Mouse (Mus musculus): ENCODE measurements around the gene Atrnl1. TPM values are rescaled to one million over a fixed set of nuclear protein-coding genes. Genes with fewer than 3 reads are reported as not detected.

Gene Atrnl1
- polyA plus RNA-seq, 1 experiment from 2014 or later = 8.1 TPM

DNA sequence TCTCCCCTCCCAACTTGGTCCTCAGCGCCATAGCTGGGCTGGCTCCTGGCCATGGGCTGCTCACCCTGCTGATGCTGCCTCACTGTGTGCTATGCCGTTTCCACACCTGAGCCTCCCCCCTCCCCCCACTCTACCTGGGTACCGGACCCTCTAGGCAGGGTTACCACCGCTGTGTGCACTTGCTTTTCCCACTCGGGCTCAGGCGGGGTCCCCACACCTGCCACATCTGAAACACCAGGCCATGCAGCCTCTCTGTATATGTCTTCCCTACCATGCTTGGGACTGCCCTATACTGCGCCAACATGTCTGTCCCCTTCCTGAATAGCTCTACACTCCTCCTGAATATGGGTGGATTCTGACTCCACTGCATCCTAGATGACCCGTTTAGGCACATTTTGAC, 384.2 kb downstream of the Atrnl1 start:
- no peak overlapping the region for H3K4me2 ChIP-seq
- no peak overlapping the region for H3K9ac ChIP-seq
- 94% methylated on average over 8 of the region's 8 CpGs for WGBS
- H3K27me3 ChIP-seq = no peaks in the 10 kb centered on the region
- H3K9me3 ChIP-seq = no peaks in the 10 kb centered on the region
- no peak overlapping the region for H3K4me3 ChIP-seq
- peaks cover 8% of the 10 kb centered on the region; the same call in 1 of the 2 replicates for H3K4me1 ChIP-seq (replicated peaks)
- no peak overlapping the region for H3K27ac ChIP-seq (replicated peaks)
- ATAC-seq (ENCODE audit: low read depth) = no peak
- no peaks in the 10 kb centered on the region for H3K36me3 ChIP-seq

DNA sequence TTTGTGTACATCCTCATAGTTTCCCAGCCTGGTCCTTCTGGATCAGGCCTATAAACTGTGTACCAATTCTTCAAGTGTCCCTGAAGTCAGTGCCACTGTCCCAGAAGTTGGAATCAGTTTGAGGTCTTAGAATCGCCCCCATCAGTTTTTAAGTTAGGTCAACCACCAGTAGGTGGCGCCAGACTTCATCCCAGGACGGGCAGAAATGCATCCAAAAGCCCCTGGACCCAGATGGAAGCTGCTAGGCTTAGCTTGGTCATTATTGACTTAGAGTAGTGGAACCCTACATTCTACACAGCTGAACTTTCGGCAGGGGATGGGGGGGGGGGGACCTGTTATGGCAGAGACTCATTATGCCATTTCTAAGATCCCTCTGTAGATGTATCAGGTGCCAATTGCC, 387.1 kb downstream of the Atrnl1 start:
- no peak overlapping the region for H3K27ac ChIP-seq (replicated peaks)
- no peaks in the 10 kb centered on the region for H3K9me3 ChIP-seq
- H3K4me1 ChIP-seq (replicated peaks) = no peaks in the 10 kb centered on the region
- H3K27me3 ChIP-seq = no peaks in the 10 kb centered on the region
- WGBS = 41% methylated on average over 4 of the region's 4 CpGs
- ATAC-seq (ENCODE audit: low read depth) = no peak
- no peaks in the 10 kb centered on the region for H3K36me3 ChIP-seq
- no peak overlapping the region for H3K4me2 ChIP-seq
- H3K4me3 ChIP-seq = no peak overlapping the region
- no peak overlapping the region for H3K9ac ChIP-seq

DNA sequence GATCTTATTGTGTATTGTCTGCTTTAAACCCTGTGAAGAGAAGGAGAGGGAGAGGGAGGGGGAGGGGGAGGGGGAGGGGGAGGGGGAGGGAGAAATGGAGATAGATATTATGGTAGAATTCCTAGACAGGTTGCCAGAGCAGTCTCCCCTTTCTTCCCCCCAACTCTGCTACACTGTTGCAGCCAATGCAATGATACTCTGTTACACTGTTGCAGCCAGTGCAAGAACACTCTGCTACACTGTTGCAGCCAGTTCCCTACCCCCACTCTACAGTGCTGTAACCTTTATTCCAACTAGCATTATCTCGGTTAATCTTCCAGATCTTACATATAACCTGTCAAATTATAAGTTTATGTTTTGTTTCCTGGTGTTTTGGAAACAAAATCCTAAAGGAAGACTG, 400.8 kb downstream of the Atrnl1 start:
- H3K4me1 ChIP-seq (replicated peaks) = no peaks in the 10 kb centered on the region
- no peak overlapping the region for H3K4me3 ChIP-seq
- no peak overlapping the region for H3K4me2 ChIP-seq
- WGBS = 88% methylated on average over 1 of the region's 1 CpGs
- no peaks in the 10 kb centered on the region for H3K9me3 ChIP-seq
- no peak overlapping the region for H3K9ac ChIP-seq
- ATAC-seq (ENCODE audit: low read depth) = no peak
- H3K36me3 ChIP-seq = no peaks in the 10 kb centered on the region
- H3K27ac ChIP-seq (replicated peaks) = no peak overlapping the region
- no peaks in the 10 kb centered on the region for H3K27me3 ChIP-seq

DNA sequence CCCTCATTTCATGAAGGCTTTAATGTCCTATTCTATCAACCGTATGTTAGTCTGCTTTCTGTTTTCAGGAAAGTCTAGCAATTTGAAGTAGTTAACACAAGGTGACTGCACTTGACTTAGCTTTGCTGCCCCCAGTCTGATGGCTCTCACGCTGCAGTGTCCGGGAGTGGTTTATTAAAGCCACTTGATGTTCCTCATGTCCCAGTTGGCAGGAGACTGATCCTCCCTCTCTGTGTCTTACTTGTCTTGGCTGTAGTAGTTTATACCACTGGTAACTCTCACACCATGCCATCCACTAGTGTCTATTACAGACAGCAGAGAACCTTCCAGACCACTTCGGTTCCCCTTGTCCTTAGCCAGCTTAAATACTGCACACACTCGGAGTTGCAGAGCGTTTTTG, 404.9 kb downstream of the Atrnl1 start:
- Histone ChIP-seq H3K9ac (no peak overlapping the region), H3K36me3 (no peaks in the 10 kb centered on the region), H3K4me3 (no peak overlapping the region), H3K9me3 (no peaks in the 10 kb centered on the region), H3K4me2 (no peak overlapping the region), H3K27ac (replicated peaks) (no peak overlapping the region), H3K4me1 (replicated peaks) (0 out of 2 replicates have a peak, but pooled peaks cover 9% of the 10 kb centered on the region), H3K27me3 (no peaks in the 10 kb centered on the region)
- WGBS = 97% methylated on average over 6 of the region's 6 CpGs
- no peak for ATAC-seq (ENCODE audit: low read depth)

DNA sequence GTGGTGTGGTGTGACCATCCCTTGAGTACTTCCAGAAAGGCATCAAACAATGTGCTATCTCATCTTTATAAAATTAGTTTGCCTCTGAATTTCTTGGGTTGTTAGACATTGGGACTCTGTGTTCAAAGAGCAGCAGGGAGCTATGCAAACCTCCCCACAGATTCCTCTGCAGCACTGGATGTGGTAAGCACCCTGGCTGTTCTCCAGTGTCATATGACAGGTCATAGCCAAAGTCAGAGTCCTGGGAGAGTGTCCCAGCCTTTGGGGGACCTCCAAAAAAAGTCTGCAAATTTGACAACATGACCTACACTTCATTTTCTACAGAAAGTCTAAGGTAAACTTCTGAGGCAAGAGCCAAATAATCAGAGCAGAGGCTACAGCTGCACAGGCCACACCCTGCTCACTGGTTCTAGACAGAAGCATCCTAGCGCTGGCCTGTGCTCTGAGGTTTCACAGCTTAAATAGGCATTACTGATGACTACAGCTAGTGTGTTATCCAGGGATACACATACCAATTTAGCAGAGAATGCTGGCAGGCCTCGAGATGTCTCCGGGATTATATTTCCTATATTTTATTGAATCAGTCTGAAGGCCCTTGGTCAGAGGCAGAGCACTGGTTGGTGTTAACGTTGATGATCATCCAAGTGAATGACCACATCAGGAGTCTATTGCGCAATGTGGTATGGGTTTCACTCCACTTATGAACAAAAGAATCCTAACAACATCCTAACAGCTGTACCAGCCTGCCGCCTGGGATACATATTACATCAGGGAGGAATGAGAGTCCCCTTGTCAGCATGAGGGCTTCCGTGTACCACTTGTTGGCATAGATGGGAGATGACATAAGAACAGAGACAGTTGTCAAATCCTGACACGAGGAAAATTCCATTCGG, 406.0 kb downstream of the Atrnl1 start:
- H3K27me3 ChIP-seq = no peaks in the 10 kb centered on the region
- no peaks in the 10 kb centered on the region for H3K9me3 ChIP-seq
- H3K4me2 ChIP-seq = no peak overlapping the region
- no peak for ATAC-seq (ENCODE audit: low read depth)
- H3K4me1 ChIP-seq (replicated peaks) = 0 out of 2 replicates have a peak, but pooled peaks cover 9% of the 10 kb centered on the region
- H3K4me3 ChIP-seq = no peak overlapping the region
- no peaks in the 10 kb centered on the region for H3K36me3 ChIP-seq
- WGBS = 91% methylated on average over 9 of the region's 9 CpGs
- no peak overlapping the region for H3K27ac ChIP-seq (replicated peaks)
- no peak overlapping the region for H3K9ac ChIP-seq

DNA sequence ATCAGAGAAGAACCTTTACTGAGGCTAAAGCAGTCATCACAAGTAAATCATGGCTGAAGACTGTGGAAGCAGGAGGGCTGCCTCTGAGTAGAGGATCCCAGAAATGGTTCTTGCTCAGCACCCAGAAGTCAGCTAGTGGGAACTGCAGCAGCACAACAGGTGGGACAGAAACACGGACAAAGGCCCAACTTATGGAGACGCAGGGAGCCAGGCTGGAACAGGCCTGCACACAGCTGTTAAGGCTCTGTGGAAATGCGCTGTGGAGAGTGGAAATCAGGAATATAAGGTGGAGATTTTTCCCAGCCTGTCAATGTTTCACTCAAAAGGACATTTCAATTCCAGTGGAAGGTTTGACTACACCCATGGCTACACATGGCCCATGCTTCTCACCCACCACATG, 406.6 kb downstream of the Atrnl1 start:
- Histone ChIP-seq H3K4me3 (no peak overlapping the region), H3K9me3 (no peaks in the 10 kb centered on the region), H3K4me1 (replicated peaks) (0 out of 2 replicates have a peak, but pooled peaks cover 9% of the 10 kb centered on the region), H3K27ac (replicated peaks) (no peak overlapping the region), H3K9ac (no peak overlapping the region), H3K27me3 (no peaks in the 10 kb centered on the region), H3K4me2 (no peak overlapping the region), H3K36me3 (no peaks in the 10 kb centered on the region)
- ATAC-seq (ENCODE audit: low read depth) = no peak
- 92% methylated on average over 3 of the region's 3 CpGs for WGBS

DNA sequence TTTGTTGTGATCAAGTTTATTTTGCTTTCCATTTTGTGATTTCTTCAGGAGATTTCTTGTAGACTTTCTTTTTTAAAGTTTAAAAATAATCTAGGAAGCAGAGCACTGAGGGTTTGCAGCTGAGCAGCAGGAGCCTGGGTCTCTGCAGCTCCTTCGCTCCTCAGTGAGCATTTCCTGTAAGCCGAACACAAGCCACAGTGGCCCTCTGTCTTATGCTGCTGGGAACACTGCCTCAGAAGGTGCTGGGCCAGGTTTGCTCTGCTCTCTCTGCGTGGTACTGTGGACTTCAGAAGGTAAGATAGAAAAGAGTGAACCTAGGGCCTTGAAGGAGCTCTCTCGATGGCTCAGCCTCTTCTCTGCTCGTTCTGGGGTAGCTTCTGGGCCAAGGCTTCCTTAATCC, 407.9 kb downstream of the Atrnl1 start:
- H3K4me2 ChIP-seq = no peak overlapping the region
- no peaks in the 10 kb centered on the region for H3K27me3 ChIP-seq
- no peak overlapping the region for H3K4me3 ChIP-seq
- no peaks in the 10 kb centered on the region for H3K36me3 ChIP-seq
- H3K9ac ChIP-seq = no peak overlapping the region
- WGBS = 77% methylated on average over 5 of the region's 5 CpGs
- H3K9me3 ChIP-seq = no peaks in the 10 kb centered on the region
- no peak for ATAC-seq (ENCODE audit: low read depth)
- H3K4me1 ChIP-seq (replicated peaks) = peaks cover 13% of the 10 kb centered on the region; the same call in 1 of the 2 replicates
- peak overlapping the region; percentile 15; the same call in 1 of the 2 replicates for H3K27ac ChIP-seq (replicated peaks)

DNA sequence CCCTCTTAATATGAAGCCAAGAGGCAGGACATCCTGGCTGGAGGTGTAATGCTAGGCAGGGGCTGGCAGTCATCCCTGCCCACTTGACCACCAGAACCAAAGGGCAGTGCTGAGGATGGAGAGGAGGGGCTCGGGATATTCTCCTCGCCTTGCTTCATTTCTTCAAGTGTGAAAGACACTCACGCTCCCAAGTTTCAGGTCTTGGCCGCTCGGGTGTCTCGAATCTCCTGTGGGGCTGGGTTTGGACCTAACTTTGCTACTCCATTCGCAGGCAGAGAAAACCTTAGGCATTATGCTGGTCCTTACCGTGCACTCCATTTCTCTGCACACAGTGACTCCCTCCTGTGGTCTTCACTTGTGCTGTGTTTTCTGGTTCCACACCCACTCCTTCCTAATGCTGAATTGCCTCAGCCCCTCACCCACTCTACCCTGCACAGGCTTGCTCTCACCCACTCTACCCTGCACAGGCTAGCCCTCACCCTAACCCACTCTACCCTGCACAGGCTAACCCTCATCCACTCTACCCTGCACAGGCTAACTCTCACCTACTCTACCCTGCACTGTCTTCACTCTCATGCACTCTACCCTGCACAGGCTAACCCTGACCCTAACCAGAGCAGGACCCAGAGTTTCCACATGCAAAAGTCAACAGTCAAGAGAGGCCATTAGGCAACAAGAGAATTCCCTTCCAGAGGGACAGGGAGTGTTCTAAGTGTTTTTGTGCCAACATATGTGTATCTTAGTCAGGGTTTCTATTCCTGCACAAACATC, 410.9 kb downstream of the Atrnl1 start:
- Histone ChIP-seq H3K9ac (no peak overlapping the region), H3K4me1 (replicated peaks) (peaks cover 13% of the 10 kb centered on the region; the same call in 1 of the 2 replicates), H3K4me3 (no peak overlapping the region), H3K36me3 (no peaks in the 10 kb centered on the region), H3K4me2 (no peak overlapping the region), H3K9me3 (no peaks in the 10 kb centered on the region), H3K27me3 (no peaks in the 10 kb centered on the region), H3K27ac (replicated peaks) (no peak overlapping the region)
- no peak for ATAC-seq (ENCODE audit: low read depth)
- WGBS = 93% methylated on average over 8 of the region's 8 CpGs

DNA sequence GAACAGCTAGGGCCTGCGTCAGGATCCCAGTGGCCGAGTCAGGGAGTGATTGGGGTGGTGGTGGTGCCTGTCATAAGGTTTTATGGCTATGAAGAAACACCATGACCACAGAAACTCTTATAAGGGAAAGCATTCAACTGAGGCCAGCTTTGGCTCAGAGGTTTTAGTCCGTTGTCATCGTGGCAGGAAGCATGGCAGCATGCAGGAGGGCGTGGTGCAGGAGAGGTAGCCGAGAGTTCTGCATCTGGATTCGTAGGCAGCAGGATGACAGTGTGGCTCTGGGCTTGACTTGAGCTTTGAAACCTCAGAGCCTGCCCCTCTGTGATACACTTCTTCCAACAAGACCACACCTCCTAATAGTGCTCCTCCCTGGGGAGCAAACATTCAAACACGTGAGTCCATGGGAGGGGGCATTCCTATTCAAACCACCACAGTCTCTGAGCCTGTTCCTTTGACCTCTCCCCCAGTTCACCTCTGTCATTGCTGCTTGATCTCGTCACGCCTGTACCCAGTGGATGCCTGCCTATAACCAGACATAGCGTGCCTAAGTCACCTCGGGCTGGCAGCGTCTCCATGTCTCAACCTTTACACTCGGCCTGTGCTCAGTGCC, 412.5 kb downstream of the Atrnl1 start:
- H3K4me1 ChIP-seq (replicated peaks) = peaks cover 13% of the 10 kb centered on the region; the same call in 1 of the 2 replicates
- H3K4me3 ChIP-seq = no peak overlapping the region
- H3K36me3 ChIP-seq = no peaks in the 10 kb centered on the region
- no peak overlapping the region for H3K9ac ChIP-seq
- peaks cover 4% of the 10 kb centered on the region; the same call in 1 of the 2 replicates for H3K9me3 ChIP-seq
- H3K27me3 ChIP-seq = no peaks in the 10 kb centered on the region
- H3K4me2 ChIP-seq = no peak overlapping the region
- no peak for ATAC-seq (ENCODE audit: low read depth)
- 83% methylated on average over 14 of the region's 14 CpGs for WGBS
- H3K27ac ChIP-seq (replicated peaks) = no peak overlapping the region

DNA sequence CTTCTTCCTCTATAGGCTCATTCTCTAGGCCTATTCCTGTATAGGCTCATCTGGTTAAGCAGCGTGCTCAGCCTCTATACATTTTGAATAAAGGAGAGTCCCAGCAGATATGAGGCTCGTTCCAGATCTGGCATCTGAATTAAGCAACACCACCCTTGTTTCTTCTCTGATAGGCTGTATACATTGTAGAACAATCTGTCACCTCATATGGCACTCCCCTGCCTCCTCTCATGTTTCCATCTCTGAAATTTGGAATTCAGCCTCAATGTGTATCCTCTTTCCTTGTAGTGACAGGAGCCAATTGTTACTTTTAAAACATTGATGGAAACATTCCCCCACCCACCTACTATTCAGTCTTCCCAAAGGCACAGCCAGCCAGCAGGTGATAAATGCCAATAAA, 414.2 kb downstream of the Atrnl1 start:
- WGBS = 81% methylated on average over 2 of the region's 2 CpGs
- Histone ChIP-seq H3K36me3 (0 out of 2 replicates have a peak, but pooled peaks cover under 1% of the 10 kb centered on the region), H3K9me3 (peaks cover 5% of the 10 kb centered on the region), H3K27me3 (no peaks in the 10 kb centered on the region), H3K4me2 (no peak overlapping the region), H3K4me1 (replicated peaks) (peaks cover 4% of the 10 kb centered on the region; the same call in 1 of the 2 replicates), H3K27ac (replicated peaks) (no peak overlapping the region), H3K4me3 (no peak overlapping the region), H3K9ac (no peak overlapping the region)
- ATAC-seq (ENCODE audit: low read depth) = no peak

DNA sequence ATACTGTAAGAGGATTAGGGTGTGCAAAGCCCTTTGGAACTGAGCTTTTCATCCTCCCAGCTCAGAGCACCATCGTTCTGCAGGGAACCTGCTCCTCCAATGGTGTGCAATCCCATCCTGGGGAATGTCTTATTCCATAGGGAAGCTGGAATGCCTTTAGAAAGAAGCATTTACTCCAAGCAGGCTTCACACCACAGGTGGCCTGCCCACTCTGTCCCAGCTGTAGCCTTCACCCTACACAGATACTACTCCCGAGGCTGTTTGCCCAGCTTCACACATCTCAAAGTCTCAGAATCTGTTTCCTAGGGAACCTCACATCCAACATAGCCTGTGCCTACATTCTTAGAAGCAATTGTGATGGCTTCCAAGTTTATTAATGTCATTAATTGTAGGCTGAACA, 418.8 kb downstream of the Atrnl1 start:
- no peak overlapping the region for H3K27ac ChIP-seq (replicated peaks)
- WGBS = 64% methylated on average over 2 of the region's 2 CpGs
- ATAC-seq (ENCODE audit: low read depth) = no peak
- peaks cover 12% of the 10 kb centered on the region for H3K9me3 ChIP-seq
- no peak overlapping the region for H3K9ac ChIP-seq
- H3K27me3 ChIP-seq = no peaks in the 10 kb centered on the region
- H3K4me2 ChIP-seq = no peak overlapping the region
- H3K36me3 ChIP-seq = 0 out of 2 replicates have a peak, but pooled peaks cover 4% of the 10 kb centered on the region
- H3K4me3 ChIP-seq = no peak overlapping the region
- H3K4me1 ChIP-seq (replicated peaks) = no peaks in the 10 kb centered on the region

DNA sequence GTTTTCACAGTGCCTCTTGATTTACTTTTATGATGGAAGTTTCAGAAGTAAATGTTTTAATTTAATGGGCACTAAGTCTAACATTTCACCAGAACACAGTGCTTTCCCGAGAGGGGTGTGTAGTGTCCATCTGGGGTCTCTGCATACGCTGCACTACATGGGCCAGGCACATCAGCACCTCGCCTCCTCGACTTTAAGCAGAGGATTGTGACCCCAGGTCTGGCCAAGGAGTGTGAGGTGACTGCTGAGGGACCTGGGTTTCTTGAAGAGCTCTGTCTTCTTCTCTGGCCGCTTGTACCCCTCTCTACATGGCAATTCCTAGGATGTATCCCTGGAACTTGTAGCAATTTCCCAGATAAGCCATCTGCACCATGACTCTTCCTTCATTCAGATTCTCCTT, 422.4 kb downstream of the Atrnl1 start:
- WGBS = 90% methylated on average over 5 of the region's 5 CpGs
- Histone ChIP-seq H3K27me3 (no peaks in the 10 kb centered on the region), H3K9ac (no peak overlapping the region), H3K36me3 (0 out of 2 replicates have a peak, but pooled peaks cover 4% of the 10 kb centered on the region), H3K4me1 (replicated peaks) (no peaks in the 10 kb centered on the region; the same call in 1 of the 2 replicates), H3K4me3 (no peak overlapping the region), H3K9me3 (peaks cover 9% of the 10 kb centered on the region), H3K27ac (replicated peaks) (no peak overlapping the region), H3K4me2 (no peak overlapping the region)
- no peak for ATAC-seq (ENCODE audit: low read depth)

Data from neural tube, embryonic 13.5 days (tissue).